Mouse (Mus musculus) small intestine, adult 2 months (tissue): ENCODE results near the gene Mgat4c. TPM values are rescaled to one million over a fixed set of nuclear protein-coding genes. Genes with fewer than 3 reads are reported as not detected.

Experiments
- H3K27ac ChIP-seq: fragments of 200-500 bp; 2 replicates; pipeline ENCODE4 v1.5.1; 2012; ENCODE audit warnings: low read depth, low read length, control low read depth, inconsistent platforms; ENCODE audit not compliant: insufficient read depth
- H3K27me3 ChIP-seq: fragments of 200-500 bp; 2 replicates; pipeline ENCODE4 v1.6.1; 2012; ENCODE audit warnings: mild to moderate bottlenecking, moderate library complexity, low read length, inconsistent platforms; ENCODE audit not compliant: control insufficient read depth, insufficient read depth
- H3K36me3 ChIP-seq: fragments of 200-500 bp; 2 replicates; pipeline ENCODE4 v1.6.1; 2012; ENCODE audit warnings: mild to moderate bottlenecking, low read length, control low read depth, inconsistent platforms; ENCODE audit not compliant: control insufficient read depth, insufficient read depth
- H3K4me1 ChIP-seq: fragments of 200-500 bp; 2 replicates; pipeline ENCODE4 v1.6.1; 2012; ENCODE audit warnings: low read length, inconsistent platforms, mixed read lengths; ENCODE audit not compliant: control insufficient read depth, insufficient read depth, insufficient read length
- H3K4me3 ChIP-seq: fragments of 200-500 bp; 2 replicates; pipeline ENCODE4 v1.5.1; 2012; ENCODE audit warnings: low read depth, mild to moderate bottlenecking, control low read depth, inconsistent platforms, low read length, moderate library complexity
- CTCF ChIP-seq: fragments of 200-500 bp; IDR thresholded peaks from 2 replicates; pipeline ENCODE4 v1.5.1; 2012; ENCODE audit warnings: low read depth, mild to moderate bottlenecking, control low read depth, inconsistent platforms, low read length, moderate library complexity, mixed read lengths; ENCODE audit not compliant: insufficient replicate concordance, insufficient read length; ENCODE audit errors: extremely low read depth
- POLR2A ChIP-seq: fragments of 200-500 bp; IDR thresholded peaks from 2 replicates; pipeline ENCODE4 v1.6.1; 2012; ENCODE audit warnings: low read depth, mild to moderate bottlenecking, control low read depth, inconsistent platforms, low read length, moderate library complexity
- WGBS: fragments of 180-500 bp; shearing (Covaris S2); methylation state at CpG from one replicate; pipeline ENCODE4 v1.1.7; 2018; 5-methylcytosine and 5-hydroxymethylcytosine counted together
- polyA plus RNA-seq: library from polyadenylated mRNA; depleted of rRNA; stranded (reverse); fragments of >200 nt; gene quantifications from 2 replicates; pipeline ENCODE4 v1.2.3, GENCODE M21; 2012

The Mgat4c gene
- polyA plus RNA-seq, 1 experiment, result 1.3 TPM

DNA sequence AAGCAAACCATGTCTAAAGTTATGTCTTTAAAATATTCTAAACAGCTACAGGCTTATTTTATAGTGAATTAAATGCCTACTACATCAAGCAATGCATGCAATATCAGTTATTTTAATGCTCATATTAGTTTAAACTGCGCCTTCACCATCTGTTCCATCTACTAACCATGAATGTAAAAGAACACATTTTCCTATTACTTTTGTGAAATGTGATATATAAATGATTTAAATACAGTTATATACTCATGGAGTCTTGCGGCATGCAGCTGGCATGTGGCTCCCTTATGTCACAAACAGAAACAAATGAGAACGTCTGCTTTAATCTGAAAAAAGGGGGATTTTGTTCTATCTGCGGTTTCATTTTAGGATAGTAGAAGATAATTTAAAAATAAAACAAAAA is 316.3 kb downstream of the Mgat4c start:
- Histone ChIP-seq H3K27ac (no peak overlapping the region), H3K27me3 (no peaks in the 10 kb centered on the region), H3K4me3 (no peak overlapping the region), H3K36me3 (no peaks in the 10 kb centered on the region), H3K4me1 (no peaks in the 10 kb centered on the region)
- 84% methylated on average over 4 of the region's 4 CpGs for WGBS
- no peak for TF ChIP-seq CTCF
- TF ChIP-seq POLR2A, result no peak

- no peak overlapping the region for H3K4me3 ChIP-seq
- no peaks in the 10 kb centered on the region for H3K4me1 ChIP-seq
- H3K27ac ChIP-seq, result no peak overlapping the region
- 76% methylated on average over 2 of the region's 2 CpGs for WGBS
- no peaks in the 10 kb centered on the region for H3K27me3 ChIP-seq
- H3K36me3 ChIP-seq, result no peaks in the 10 kb centered on the region
- TF ChIP-seq POLR2A (no peak), CTCF (no peak)
These were observed 361.2 kb downstream of the Mgat4c start for GRCm38 (mm10) chr10:102042513-102042912.

DNA sequence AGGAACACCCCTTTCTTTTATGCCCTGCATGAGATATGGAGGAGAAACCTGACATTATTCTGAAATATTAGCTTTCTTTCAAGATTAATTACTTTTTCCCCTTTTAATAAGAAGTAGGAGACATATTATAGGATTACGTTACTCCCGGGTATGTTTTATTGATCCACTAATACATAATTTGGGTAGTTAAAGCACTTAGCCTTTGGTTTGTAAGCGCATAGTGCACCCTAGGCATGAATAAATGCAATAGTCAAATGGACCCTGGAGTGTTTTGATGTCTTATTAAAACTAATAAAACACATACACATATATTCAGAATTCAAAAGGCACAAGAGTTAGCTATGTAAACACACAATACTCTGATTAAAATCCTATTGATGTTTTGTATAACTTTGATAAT is 374.9 kb downstream of the Mgat4c start:
- H3K36me3 ChIP-seq, result no peaks in the 10 kb centered on the region
- 76% methylated on average over 3 of the region's 3 CpGs for WGBS
- H3K4me1 ChIP-seq, result no peaks in the 10 kb centered on the region
- no peak overlapping the region for H3K27ac ChIP-seq
- no peaks in the 10 kb centered on the region for H3K27me3 ChIP-seq
- TF ChIP-seq CTCF, result no peak
- no peak for TF ChIP-seq POLR2A
- H3K4me3 ChIP-seq, result no peak overlapping the region

DNA sequence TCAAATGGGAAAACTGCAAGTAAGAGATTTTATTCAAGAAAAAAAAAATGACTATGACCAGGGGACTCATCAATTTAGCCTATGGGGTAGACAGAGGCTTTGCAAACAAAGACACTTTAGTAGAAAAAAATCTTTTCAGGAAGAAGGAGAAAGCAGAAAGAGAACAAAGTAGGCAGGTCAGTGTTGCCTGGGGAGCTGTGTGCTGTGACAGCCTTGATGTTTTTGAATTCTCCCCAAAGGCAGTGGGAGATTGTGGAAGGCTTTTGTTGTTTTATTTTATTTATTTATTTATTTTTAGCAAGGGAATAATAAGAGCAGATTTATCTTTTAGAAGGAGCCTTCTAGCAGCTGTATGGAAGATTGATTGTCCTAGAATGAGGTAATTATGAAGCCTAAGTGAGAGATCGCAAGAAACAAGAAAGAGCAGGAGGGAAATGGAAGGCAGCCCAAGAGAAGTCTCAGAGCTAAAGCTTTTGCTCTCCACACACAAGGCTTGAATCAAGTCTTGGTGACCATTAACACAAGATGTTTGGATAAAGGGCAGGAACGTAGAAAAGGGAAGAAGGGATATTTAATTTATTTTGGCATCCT is 375.8 kb downstream of the Mgat4c start:
- 46% methylated on average over 2 of the region's 2 CpGs for WGBS
- Histone ChIP-seq H3K27ac (no peak overlapping the region), H3K4me1 (no peaks in the 10 kb centered on the region), H3K27me3 (no peaks in the 10 kb centered on the region), H3K36me3 (no peaks in the 10 kb centered on the region), H3K4me3 (no peak overlapping the region)
- TF ChIP-seq POLR2A, result no peak
- TF ChIP-seq CTCF, result no peak

DNA sequence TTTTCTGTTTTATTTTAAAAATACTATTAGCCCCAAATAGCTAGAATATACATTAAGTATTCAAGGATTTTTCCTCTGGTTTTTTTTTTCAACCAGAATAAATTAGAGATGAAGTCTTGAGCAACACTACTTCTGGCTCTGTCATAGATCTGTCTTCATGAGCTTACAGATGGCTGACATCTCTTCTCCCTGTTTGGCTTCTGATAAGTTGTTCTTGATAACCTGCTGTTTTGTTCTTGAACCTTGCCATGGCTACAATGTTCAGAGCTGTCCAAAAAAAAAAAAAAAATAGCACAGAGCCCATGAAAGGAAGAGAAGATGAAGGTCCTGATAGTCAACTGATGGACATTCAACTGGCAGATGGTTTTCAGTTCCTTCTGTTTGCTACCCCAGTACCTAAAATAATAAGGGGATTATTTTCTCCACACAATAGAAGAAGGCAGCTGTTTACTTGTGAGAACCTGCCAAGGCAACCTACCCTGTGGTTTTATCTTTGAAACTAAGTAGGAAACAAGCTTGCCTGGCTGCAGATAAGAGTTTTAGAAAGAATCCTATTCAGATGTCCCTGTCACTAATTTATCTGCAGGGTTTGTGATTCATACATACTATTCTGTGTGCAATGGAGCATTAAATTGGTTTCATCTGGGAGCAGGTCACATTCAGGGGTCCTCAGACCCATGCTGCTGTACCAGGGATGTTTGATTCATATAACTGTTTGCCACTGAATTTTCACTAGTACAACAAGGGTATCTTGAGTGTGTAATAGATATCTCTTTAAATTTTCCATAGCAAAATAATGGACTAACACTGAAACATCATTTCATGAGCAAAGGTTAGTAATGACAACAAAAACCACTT is 393.5 kb downstream of the Mgat4c start:
- no peak overlapping the region for H3K4me3 ChIP-seq
- no peaks in the 10 kb centered on the region for H3K36me3 ChIP-seq
- no peak overlapping the region for H3K27ac ChIP-seq
- TF ChIP-seq POLR2A (no peak), CTCF (no peak)
- no peaks in the 10 kb centered on the region for H3K4me1 ChIP-seq
- H3K27me3 ChIP-seq, result no peaks in the 10 kb centered on the region

GRCm38 (mm10) chr10:102123153-102123552 is 441.9 kb downstream of the Mgat4c start:
- 54% methylated on average over 1 of the region's 1 CpGs for WGBS
- H3K36me3 ChIP-seq, result no peaks in the 10 kb centered on the region
- H3K27ac ChIP-seq, result no peak overlapping the region
- TF ChIP-seq POLR2A (no peak), CTCF (no peak)
- no peaks in the 10 kb centered on the region for H3K4me1 ChIP-seq
- H3K27me3 ChIP-seq, result no peaks in the 10 kb centered on the region
- H3K4me3 ChIP-seq, result no peak overlapping the region

DNA sequence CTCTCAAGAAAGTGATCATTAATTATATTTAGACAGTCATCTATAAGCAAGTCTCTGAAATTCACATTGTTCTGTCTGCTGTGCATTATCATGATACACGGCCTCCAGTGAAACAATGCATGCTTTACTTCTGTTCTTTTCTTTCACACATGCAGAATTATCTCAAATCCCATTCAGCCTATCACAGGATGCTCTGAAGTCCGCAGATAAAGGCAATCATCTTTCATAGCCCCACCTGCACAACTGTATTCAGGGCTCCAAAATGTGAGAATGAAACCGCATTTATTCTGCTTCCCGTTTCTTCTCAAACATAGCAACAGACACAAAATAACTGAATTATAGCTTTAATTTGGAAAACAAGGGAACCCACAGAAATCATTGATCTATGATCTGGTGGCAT is 446.1 kb downstream of the Mgat4c start:
- H3K27ac ChIP-seq, result no peak overlapping the region
- TF ChIP-seq POLR2A (no peak), CTCF (no peak)

More for the DNA sequence above, 446.1 kb downstream of the Mgat4c start:
- no peaks in the 10 kb centered on the region for H3K27me3 ChIP-seq
- no peak overlapping the region for H3K4me3 ChIP-seq
- no peaks in the 10 kb centered on the region for H3K36me3 ChIP-seq
- 68% methylated on average over 4 of the region's 4 CpGs for WGBS
- no peaks in the 10 kb centered on the region for H3K4me1 ChIP-seq
